Mouse (Mus musculus) heart, adult 2 months (tissue): ENCODE results near the gene Rimbp3. TPM values are rescaled to one million over a fixed set of nuclear protein-coding genes. Genes with fewer than 3 reads are reported as not detected.
A peak's percentile ranks its signal among the peaks of the same experiment; 100 is the strongest.

Experiments used
- DNase-seq, 2 experiments: peaks; one replicate each; pipeline ENCODE4 v3.0.0; 2021
- H3K27ac ChIP-seq: fragments of 200-600 bp; 2 replicates; pipeline ENCODE4 v1.8.1; 2022
- H3K27me3 ChIP-seq: fragments of 200-500 bp; 2 replicates; pipeline ENCODE4 v1.6.1; 2012; ENCODE audit warnings: mild to moderate bottlenecking, low read length, inconsistent platforms, mixed read lengths; ENCODE audit not compliant: control insufficient read depth, insufficient read depth
- H3K36me3 ChIP-seq: fragments of 200-500 bp; 2 replicates; pipeline ENCODE4 v1.6.1; 2012; ENCODE audit warnings: low read length, inconsistent platforms; ENCODE audit not compliant: control insufficient read depth, insufficient read depth
- H3K4me1 ChIP-seq: fragments of 200-500 bp; 2 replicates; pipeline ENCODE4 v1.6.1; 2011; ENCODE audit warnings: low read length; ENCODE audit not compliant: control insufficient read depth, insufficient read depth
- H3K4me3 ChIP-seq: fragments of 200-600 bp; 2 replicates; pipeline ENCODE4 v1.8.1; 2022
- H3K79me2 ChIP-seq: fragments of 200-500 bp; replicated peaks from 2 replicates; pipeline ENCODE4 v1.6.1; 2012; ENCODE audit warnings: mild to moderate bottlenecking, inconsistent platforms, low read length, moderate library complexity, mixed read lengths; ENCODE audit not compliant: control insufficient read depth, insufficient read depth
- H3K9ac ChIP-seq: fragments of 200-500 bp; 2 replicates; pipeline ENCODE4 v1.6.1; 2012; ENCODE audit warnings: low read depth, mild to moderate bottlenecking, control low read depth, inconsistent platforms, low read length, mixed read lengths
- CTCF ChIP-seq: fragments of 200-600 bp; IDR thresholded peaks from 2 replicates; pipeline ENCODE4 v1.8.1; 2022; ENCODE audit warnings: antibody characterized with exemption, mild to moderate bottlenecking, moderate library complexity
- EP300 ChIP-seq: fragments of 200-500 bp; IDR thresholded peaks from 2 replicates; pipeline ENCODE4 v1.6.1; 2011; ENCODE audit warnings: low read depth, low read length, control low read depth; ENCODE audit not compliant: insufficient read depth
- POLR2A ChIP-seq: fragments of 200-500 bp; IDR thresholded peaks from 2 replicates; pipeline ENCODE4 v1.6.1; 2011; ENCODE audit warnings: mild to moderate bottlenecking, low read depth, low read length, control low read depth; ENCODE audit not compliant: insufficient read depth
- whole genome bisulfite sequencing: fragments of 180-500 bp; shearing (Covaris S2); methylation state at CpG from one replicate; pipeline ENCODE4 v1.1.7; 2018; 5-methylcytosine and 5-hydroxymethylcytosine counted together
- intact Hi-C: fragments of 180-260 bp; cut with DNase I; formaldehyde crosslinking; loops from one replicate; pipeline ENCODE4 v1.15.1; 2025
- polyA plus RNA-seq: library from polyadenylated mRNA; depleted of rRNA; stranded (reverse); fragments of >200 nt; gene quantifications from 2 replicates; pipeline ENCODE4 v1.2.3, GENCODE M21; 2012
- total RNA-seq, 2 experiments: library from RNA; stranded (reverse); gene quantifications; 2 replicates each; pipeline ENCODE4 v1.2.3; 2021

Gene Rimbp3
- total and polyA plus RNA-seq, 3 experiments = 0.13 to 0.16 (median 0.14) TPM

GRCm38 (mm10) chr16:17200121-17200952 lies 8.1 kb upstream of the Rimbp3 start:
- intact Hi-C loops = loop anchor here (2.0 kb wide), 1 partner anchor 54 kb away; the partner anchor contains the start of gene Ccdc116

GRCm38 (mm10) chr16:17200953-17201707 lies 7.3 kb upstream of the Rimbp3 start:
- TF ChIP-seq EP300 = peak; percentile 46; the same call in 1 of the 2 replicates
- peak; percentile 20 for TF ChIP-seq CTCF
- TF ChIP-seq POLR2A = peak; percentile 66
- peaks cover 4% of the 10 kb centered on the region for H3K36me3 ChIP-seq
- peak overlapping the region; percentile 96 for H3K9ac ChIP-seq
- DNase-seq = peak; percentile 87 to 89
- peaks cover 2% of the 10 kb centered on the region for H3K4me1 ChIP-seq
- no peaks in the 10 kb centered on the region for H3K27me3 ChIP-seq
- H3K79me2 ChIP-seq = peaks cover 12% of the 10 kb centered on the region
- intact Hi-C loops = loop anchor here (2.0 kb wide), 1 partner anchor 54 kb away; the partner anchor contains the start of gene Ccdc116
- WGBS = under 1% methylated on average over 72 of the region's 72 CpGs
- H3K27ac ChIP-seq = peak overlapping the region; percentile 76
- H3K4me3 ChIP-seq = peak overlapping the region; percentile 64

More at GRCm38 (mm10) chr16:17200121-17200952, 8.1 kb upstream of the Rimbp3 start:
- peaks cover 4% of the 10 kb centered on the region for H3K36me3 ChIP-seq
- H3K9ac ChIP-seq = peak overlapping the region; percentile 96
- peak overlapping the region; percentile 76 for H3K27ac ChIP-seq
- H3K4me1 ChIP-seq = peaks cover 2% of the 10 kb centered on the region
- TF ChIP-seq EP300 = no peak
- TF ChIP-seq POLR2A = no peak
- TF ChIP-seq CTCF = no peak
- peak overlapping the region; percentile 64 for H3K4me3 ChIP-seq
- no peak for DNase-seq
- 3% methylated on average over 24 of the region's 24 CpGs for WGBS
- H3K27me3 ChIP-seq = no peaks in the 10 kb centered on the region
- peaks cover 12% of the 10 kb centered on the region for H3K79me2 ChIP-seq

GRCm38 (mm10) chr16:17201977-17202376 lies 6.4 kb upstream of the Rimbp3 start:
- WGBS = 51% methylated on average over 2 of the region's 2 CpGs
- no peak overlapping the region for H3K4me3 ChIP-seq
- TF ChIP-seq EP300 (no peak), CTCF (no peak), POLR2A (no peak)
- no peak for DNase-seq
- H3K27me3 ChIP-seq = no peaks in the 10 kb centered on the region
- no peak overlapping the region for H3K27ac ChIP-seq
- H3K9ac ChIP-seq = no peak overlapping the region
- peaks cover 4% of the 10 kb centered on the region for H3K36me3 ChIP-seq
- peaks cover 2% of the 10 kb centered on the region for H3K4me1 ChIP-seq
- peaks cover 11% of the 10 kb centered on the region for H3K79me2 ChIP-seq
- intact Hi-C loops = loop anchor here (2.0 kb wide), 1 partner anchor 55 kb away; the partner anchor contains the start of gene Ccdc116

- Histone ChIP-seq H3K27me3 (no peaks in the 10 kb centered on the region), H3K9ac (peak within 1 kb of the TSS; percentile 96), H3K36me3 (peaks cover 4% of the 10 kb centered on the region), H3K4me1 (peaks cover 2% of the 10 kb centered on the region), H3K27ac (peak within 1 kb of the TSS; percentile 76), H3K79me2 (peaks cover 10% of the 10 kb centered on the region), H3K4me3 (peak within 1 kb of the TSS; percentile 64)
- WGBS = 78% methylated on average over 1 of the region's 1 CpGs
- TF ChIP-seq POLR2A = no peak
- no peak for TF ChIP-seq EP300
- TF ChIP-seq CTCF = no peak
- DNase-seq = no peak
- intact Hi-C loops = no loop called here
These were observed 5.9 kb upstream of the Rimbp3 start, which contains the start of gene Ube2l3 for GRCm38 (mm10) chr16:17202549-17202948. TSS of gene Ube2l3 (minus strand) at chr16:17202649.

- H3K27ac ChIP-seq = no peak overlapping the region
- TF ChIP-seq CTCF (peak; percentile 67), POLR2A (no peak)
- H3K27me3 ChIP-seq = no peaks in the 10 kb centered on the region
- no peaks in the 10 kb centered on the region; the same call in 1 of the 2 replicates for H3K36me3 ChIP-seq
- peaks cover 6% of the 10 kb centered on the region for H3K79me2 ChIP-seq
- no peak overlapping the region for H3K9ac ChIP-seq
- WGBS = 5% methylated on average over 6 of the region's 6 CpGs
- intact Hi-C loops = loop anchor here (5.0 kb wide), 2 partner anchors 73 to 87 kb away; partner anchors contain the start of gene Sdf2l1
- H3K4me1 ChIP-seq = no peaks in the 10 kb centered on the region; the same call in 1 of the 2 replicates
- peak in 1 of 2 experiments; percentile 24 for DNase-seq
- no peak overlapping the region for H3K4me3 ChIP-seq
These were observed 3.4 kb upstream of the Rimbp3 start for GRCm38 (mm10) chr16:17204990-17205389.
